Mouse (Mus musculus): ENCODE data around the gene Fpr2.
"Not testable (repeated sequence)": the region's sequence is repeated elsewhere in the genome, so short reads cannot be mapped to it uniquely, and the experiment has no call there.

The Fpr2 gene

GRCm38 (mm10) chr17:17882672-17883071 lies 5.0 kb upstream of the Fpr2 start:
- no peak for DNase-seq (ENCODE audit: extremely low read depth, low read depth, low spot score)

- no peak for DNase-seq (ENCODE audit: extremely low read depth, low read depth, low spot score)
These were observed 3.8 kb upstream of the Fpr2 start, which contains the start of gene Fpr1 for GRCm38 (mm10) chr17:17883840-17884239. Fpr1 (minus strand) TSS chr17:17883940.

GRCm38 (mm10) chr17:17889732-17890425 lies 2.3 kb downstream of the Fpr2 start:
- no peak for DNase-seq (ENCODE audit: extremely low read depth, low read depth, low spot score)

GRCm38 (mm10) chr17:17896039-17896438 lies 8.4 kb downstream of the Fpr2 start:
- DNase-seq (ENCODE audit: extremely low read depth, low read depth, low spot score), result peak; percentile 1

GRCm38 (mm10) chr17:17899268-17899667 lies 11.6 kb downstream of the Fpr2 start:
- no peak for DNase-seq (ENCODE audit: extremely low read depth, low read depth, low spot score)

GRCm38 (mm10) chr17:17900768-17901167 lies 13.1 kb downstream of the Fpr2 start:
- no peak for DNase-seq (ENCODE audit: extremely low read depth, low read depth, low spot score)

GRCm38 (mm10) chr17:17909636-17910421 lies 22.2 kb downstream of the Fpr2 start:
- peak; percentile 3 for DNase-seq (ENCODE audit: extremely low read depth, low read depth, low spot score)

- not testable (repeated sequence) for DNase-seq (ENCODE audit: extremely low read depth, low read depth, low spot score)
These were observed 25.0 kb downstream of the Fpr2 start for GRCm38 (mm10) chr17:17912618-17913017.

- no peak for DNase-seq (ENCODE audit: extremely low read depth, low read depth, low spot score)
These were observed 29.8 kb downstream of the Fpr2 start for GRCm38 (mm10) chr17:17917376-17917775.

GRCm38 (mm10) chr17:17917782-17918181 lies 30.2 kb downstream of the Fpr2 start:
- DNase-seq (ENCODE audit: extremely low read depth, low read depth, low spot score), result no peak

Measured in fat pad, adult 2 months (tissue).